Mouse (Mus musculus) liver (tissue): ENCODE results near the gene Vmn2r15.

Experiments
- DNase-seq: peaks from one replicate; pipeline ENCODE4 v3.0.0-alpha.2; 2020; ENCODE audit warnings: mixed read lengths

The Vmn2r15 gene

GRCm38 (mm10) chr5:109297544-109297943 lies at the start of gene Vmn2r15:
Vmn2r15 (minus strand) TSS chr5:109297644.
- no peak for DNase-seq

- DNase-seq: no peak
Observed at GRCm38 (mm10) chr5:109329862-109330261, 32.4 kb upstream of the Vmn2r15 start, which contains the start of gene Vmn2r16. Vmn2r16 (plus strand) TSS chr5:109330162.

- no peak for DNase-seq
Observed at GRCm38 (mm10) chr5:109294655-109295054, 2.8 kb downstream of the Vmn2r15 start.
